Mouse (Mus musculus) kidney, postnatal 14 days (tissue): ENCODE measurements around the gene Sh3bp5l.
"Not testable (repeated sequence)": the region's sequence is repeated elsewhere in the genome, so short reads cannot be mapped to it uniquely, and the experiment has no call there.

Experiments used
- DNase-seq: peaks from one replicate; pipeline ENCODE4 v3.0.0; 2022; ENCODE audit warnings: mixed read lengths

Gene Sh3bp5l

GRCm38 (mm10) chr11:58330276-58331148, at the start of gene Sh3bp5l, which contains the start of gene Zfp672:
Gene Sh3bp5l, plus strand, starts transcription at chr11:58330724.
Gene Zfp672, minus strand, starts transcription at chr11:58330339.
- DNase-seq, result peak; percentile 93

DNA sequence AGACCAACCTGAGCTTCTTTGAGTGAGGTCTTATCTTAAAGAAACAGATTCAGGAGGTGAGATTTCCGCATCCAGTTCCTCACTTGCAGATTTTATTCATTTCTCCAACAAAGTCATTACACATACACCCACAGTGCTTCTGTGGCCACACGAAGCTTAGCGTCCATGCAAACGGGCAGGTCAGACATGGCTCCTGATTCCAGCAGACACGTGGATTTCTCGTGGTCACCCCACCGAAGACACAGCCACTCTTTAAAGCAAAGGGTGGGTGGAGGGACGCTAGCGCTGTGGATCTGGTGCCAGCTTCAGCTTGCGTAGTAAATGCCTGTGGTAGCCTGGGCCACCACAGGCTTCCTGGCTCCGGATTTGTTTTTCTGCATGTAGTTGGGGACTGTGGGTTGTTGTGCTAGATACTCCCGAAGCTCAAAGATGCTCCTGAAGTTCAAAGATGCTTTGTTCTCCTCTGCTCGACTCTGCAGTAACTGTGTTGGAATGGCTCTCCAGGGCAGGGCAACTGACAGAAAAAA, 48.5 kb upstream of the Sh3bp5l start:
- no peak for DNase-seq

DNA sequence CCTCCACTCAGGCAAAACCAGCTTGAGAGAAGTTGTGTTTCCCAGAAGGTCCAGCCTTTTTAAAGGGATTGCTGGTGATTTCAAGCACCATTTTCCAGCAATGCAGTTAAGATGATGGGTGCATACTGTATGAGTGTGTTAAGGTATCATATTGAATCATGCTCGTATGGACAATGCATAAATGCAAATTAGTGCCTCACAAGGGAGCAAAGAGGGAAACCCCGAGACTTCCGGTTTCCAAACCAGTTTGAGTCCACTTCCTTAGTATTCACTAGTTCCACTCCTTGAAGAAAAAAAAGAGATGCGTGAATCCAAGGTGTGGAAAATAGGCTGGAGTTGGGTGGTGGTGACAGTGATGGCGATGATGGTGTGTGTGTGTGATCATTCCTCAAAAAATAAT, 48.0 kb upstream of the Sh3bp5l start:
- DNase-seq, result no peak

- DNase-seq, result no peak
Observed at GRCm38 (mm10) chr11:58289992-58290682, 40.4 kb upstream of the Sh3bp5l start.

DNA sequence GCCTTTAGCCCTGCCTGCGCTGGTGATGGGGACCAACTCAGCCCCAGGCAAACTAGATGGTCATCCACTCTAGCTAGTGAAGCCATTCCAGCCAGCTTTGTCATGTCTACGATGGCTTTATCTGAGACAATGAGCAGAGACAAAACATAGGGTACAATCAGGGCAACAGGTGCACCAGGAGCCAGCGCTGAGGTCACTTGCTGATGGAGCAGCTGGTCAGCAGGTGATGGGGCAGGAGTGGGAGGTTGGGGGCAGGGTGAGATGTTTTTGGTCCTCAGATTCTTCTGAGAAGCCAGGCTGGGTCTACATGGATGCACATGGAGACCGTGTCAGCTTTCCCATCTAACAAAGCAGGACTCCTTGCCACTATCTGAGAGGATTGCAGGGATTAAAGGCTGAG, 39.7 kb upstream of the Sh3bp5l start:
- no peak for DNase-seq

DNA sequence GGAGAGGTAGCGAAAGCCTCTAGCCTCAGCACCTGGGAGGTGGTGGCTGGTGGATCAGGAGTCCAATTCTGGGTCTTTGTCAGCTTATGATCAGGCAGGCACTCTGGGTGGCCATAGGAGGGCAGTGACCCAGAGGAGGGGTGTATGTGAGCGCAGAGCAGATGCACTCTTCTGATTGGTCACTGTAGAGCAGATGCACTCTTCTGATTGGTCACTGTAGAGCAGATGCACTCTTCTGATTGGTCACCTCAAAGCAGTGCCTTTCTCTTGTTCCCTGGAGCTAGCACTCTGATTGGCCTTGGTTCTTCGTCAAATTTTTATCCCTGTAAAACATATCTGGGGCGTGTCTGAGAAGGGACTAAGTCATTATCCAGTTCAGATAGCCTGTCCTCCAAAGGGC, 37.7 kb upstream of the Sh3bp5l start:
- DNase-seq, result no peak

GRCm38 (mm10) chr11:58297396-58297795, 33.1 kb upstream of the Sh3bp5l start:
- DNase-seq, result no peak

DNA sequence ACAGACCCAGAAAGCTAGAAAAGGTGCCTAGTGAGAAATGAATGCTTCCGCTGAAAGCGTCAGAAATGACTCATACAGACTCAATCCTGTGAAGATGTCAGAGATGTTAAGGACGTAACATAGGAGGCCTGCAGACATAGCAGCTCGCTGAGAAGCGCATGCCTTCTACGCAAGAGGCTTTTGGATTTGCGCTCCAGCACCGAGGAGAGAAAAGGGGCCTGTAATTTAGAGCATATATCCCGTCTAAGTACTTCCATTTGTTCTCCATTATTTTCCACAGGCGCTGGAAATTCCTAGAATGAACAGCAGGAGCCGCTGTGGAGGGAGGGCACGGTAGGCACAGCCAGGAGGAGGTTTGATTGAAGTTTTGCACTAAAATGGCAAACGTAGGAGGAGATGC, 29.5 kb upstream of the Sh3bp5l start:
- DNase-seq, result peak; percentile 75

- peak; percentile 97 for DNase-seq
Observed at GRCm38 (mm10) chr11:58301837-58302754, 28.4 kb upstream of the Sh3bp5l start.

DNA sequence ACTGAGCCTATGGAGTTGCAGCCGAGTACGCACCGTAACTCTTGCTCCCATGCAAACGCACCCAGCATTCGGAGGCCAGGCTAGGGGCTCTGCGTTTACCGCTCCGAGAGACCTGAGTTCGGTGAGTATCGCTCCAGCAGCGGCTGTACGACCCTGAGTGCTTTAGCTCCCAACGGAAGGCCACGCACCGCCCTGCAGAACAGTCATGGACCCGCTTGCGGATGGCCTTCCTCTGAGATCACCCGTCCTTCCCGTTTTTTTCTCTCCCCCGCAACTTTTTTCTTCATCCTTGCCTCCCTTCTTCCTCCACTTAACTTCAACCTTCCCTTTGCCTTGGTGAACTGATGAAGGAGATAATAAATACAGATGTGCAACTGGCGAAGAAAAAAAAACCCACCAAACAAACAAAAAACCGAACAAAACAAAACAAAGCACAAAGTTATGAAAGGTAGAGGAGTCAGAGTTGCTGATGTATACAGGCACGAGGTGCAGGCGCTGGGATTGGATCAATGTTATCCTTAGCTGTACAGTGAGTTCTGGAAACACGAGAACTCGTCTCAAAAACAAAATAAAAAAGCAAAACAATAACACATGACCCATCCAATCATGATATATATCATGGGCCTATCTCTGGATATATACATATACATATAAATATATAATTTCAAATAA, 27.6 kb upstream of the Sh3bp5l start:
- no peak for DNase-seq

GRCm38 (mm10) chr11:58303594-58303993, 26.9 kb upstream of the Sh3bp5l start:
- no peak for DNase-seq

GRCm38 (mm10) chr11:58305299-58305698, 25.2 kb upstream of the Sh3bp5l start:
- not testable (repeated sequence) for DNase-seq

DNA sequence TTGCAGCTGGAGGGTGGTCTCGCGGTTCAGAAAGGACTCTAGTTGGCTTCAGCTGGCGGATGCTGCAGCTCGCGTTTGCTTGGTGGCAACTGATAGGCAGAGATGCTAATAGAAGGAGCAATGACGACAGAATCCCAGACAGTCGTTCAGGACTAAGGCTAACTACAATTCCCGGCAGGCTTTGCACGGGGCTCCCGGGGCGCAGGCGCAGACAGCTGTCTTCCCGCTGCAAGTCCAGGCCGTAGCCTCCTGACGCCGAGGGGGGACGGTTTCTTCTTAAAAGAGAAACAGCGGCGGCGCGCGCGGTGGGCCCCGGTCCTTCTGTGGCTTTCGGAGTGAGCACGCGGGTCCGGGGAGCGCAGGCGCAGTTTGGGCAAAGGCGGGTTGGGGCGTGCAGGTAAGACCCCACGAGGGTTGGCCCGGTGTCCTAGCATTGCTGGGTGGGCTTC, 23.6 kb upstream of the Sh3bp5l start, which contains the start of gene Zfp692:
Zfp692 (plus strand) TSS at position 210 of the 449 bp plus-strand sequence.
- peak; percentile 96 for DNase-seq

DNA sequence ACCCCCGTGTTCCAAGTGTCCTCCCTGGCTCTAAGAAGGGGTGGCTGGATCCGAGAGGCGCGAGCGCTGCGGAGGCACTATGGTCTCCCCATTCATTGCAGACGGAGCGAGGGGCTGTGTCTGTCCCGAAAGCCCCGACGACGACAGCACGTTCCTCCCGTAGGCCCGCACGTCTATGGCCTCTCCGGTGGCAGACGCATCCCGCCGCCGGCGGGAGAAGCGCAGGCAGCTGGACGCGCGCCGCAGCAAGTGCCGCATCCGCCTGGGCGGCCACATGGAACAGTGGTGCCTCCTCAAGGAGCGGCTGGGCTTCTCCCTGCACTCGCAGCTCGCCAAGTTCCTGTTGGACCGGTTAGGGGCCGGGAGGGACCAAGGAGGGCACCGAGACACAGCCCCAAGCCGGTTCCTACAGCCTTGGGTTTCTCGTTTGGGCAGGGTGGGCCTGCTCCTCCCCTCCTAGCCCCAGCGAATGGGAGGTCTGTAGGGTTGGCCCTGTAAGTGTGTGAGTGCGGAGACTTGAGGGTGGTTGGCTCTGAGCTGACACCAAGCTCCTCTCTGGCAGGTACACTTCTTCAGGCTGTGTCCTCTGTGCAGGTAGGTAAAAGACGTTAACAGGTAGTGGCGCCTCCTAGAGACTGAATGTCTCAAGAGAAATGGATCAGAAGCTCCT, 23.0 kb upstream of the Sh3bp5l start:
- peak; percentile 76 for DNase-seq

DNA sequence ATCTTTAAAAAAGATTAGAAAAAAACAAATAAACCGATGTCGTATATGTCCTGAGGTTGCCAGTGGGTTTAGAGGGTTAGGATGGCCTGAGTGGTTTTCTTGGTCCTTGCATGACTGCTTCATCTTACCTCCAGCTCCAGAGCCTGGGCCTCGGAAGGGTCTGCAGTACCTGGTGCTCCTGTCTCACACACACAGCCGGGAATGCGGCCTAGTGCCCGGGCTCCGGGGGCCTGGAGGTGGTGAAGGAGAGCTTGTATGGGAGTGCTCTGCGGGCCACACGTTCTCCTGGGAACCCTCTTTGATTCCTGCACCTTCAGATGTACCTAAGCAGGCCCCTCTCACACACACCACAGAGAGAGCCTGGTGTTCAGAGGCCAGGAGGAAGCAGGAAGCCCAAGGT, 21.9 kb upstream of the Sh3bp5l start:
- DNase-seq, result no peak

DNA sequence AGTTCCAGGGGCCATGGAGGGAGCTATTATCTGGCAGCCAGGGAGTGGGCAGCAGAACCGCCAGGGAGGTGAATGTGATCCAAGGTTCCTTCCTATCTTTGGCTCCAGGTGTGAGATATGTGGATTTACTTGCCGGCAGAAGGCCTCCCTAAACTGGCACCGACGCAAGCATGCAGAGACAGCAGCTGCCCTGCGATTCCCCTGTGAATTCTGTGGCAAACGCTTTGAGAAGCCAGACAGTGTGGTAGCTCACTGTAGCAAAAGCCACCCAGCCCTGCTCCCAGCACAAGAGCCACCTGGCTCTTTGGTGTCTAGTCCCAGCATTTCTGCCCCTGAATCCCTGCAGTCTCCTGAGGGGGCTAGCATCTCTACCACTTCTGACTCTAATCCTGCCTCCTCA, 16.5 kb upstream of the Sh3bp5l start:
- DNase-seq, result no peak

DNA sequence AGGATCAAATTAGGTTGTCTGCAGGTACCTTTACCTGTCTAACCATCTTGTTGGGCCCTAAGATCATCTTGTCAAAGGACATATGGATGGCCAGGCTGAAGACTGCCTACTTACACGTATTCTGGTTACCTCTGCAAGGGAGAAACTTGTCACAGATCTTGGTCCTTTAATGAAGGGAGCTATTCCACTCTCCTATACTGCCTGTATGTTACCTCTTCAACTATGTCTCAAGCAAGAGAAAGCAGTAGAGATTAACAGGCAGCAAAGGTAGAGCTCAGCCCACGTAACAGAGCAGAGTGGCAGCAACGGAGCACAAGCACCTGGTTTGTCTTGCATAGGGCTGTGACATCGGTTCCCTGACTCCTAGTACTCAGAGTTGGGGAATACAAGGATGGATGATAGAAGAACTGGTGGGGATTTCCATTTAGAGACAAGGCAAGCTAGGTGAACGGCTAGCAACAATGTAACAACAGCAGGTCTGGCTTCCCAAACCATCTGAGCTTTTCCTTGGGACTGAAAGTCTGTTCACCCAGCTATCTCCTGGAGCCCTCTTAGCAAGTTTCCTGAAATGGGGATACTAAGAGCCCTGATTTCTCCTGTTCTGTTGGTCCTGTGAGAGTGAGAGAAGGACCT, 14.9 kb upstream of the Sh3bp5l start:
- DNase-seq, result no peak

DNA sequence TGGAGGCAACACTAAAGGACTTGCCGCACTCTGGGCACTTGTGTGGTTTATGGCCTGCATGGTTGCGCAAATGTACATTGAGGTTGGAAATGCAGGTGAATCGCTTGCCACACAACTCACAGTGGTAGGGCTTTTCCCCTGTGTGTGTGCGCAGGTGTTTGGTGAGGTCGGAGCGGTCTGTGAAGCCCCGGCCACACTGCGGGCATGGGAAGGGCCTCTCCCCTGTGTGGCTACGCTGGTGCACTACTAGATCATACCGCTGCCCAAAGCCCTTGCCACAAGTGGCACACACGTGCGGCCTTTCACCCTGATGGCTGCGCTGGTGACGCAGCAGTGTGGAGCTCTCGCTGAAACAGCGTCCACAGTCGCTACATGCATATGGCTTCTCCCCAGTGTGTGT, 14.2 kb upstream of the Sh3bp5l start:
- DNase-seq, result no peak

DNA sequence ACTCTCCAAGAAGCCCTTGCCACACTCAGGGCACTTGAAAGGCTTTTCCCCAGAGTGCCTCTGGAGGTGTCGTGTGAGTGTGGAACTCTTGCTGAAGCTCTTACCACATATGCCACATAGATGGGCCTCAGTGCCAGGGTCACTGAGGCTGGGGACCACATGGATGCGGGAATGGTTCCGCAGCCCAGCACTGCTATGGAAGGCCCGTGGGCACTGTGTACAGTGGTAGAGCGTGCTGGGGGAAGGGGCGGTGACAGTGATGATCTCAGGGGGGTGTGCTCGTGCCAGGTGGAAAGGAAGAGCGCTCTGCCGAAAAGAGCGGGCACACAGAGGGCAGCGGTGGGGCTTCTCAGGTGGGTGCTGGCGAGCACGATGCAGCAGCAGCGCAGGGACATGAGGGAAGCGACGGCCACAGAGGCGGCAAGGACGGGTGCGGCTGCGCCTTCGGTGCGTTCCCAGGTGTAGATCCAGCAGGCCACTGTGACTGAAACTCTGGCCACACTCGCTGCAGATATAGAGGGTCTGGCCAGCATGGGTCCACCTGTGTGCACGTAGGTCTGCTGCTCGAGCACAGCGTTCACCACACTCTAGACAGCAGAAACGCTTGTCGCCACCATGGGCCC, 13.6 kb upstream of the Sh3bp5l start:
- DNase-seq, result no peak

GRCm38 (mm10) chr11:58322824-58323569, 7.5 kb upstream of the Sh3bp5l start:
- peak; percentile 99 for DNase-seq
